Mouse (Mus musculus) lung, embryonic 14.5 days (tissue): ENCODE data around the gene Tmem109. TPM values are rescaled to one million over a fixed set of nuclear protein-coding genes. Genes with fewer than 3 reads are reported as not detected.

Experiments
- ATAC-seq: fragments of 200-750 bp; cut with Nextera tagmentation; 2 replicates; pipeline ENCODE4 v1.8.0; 2017; ENCODE audit warnings: mild to moderate bottlenecking, moderate TSS enrichment, moderate library complexity; ENCODE audit not compliant: insufficient read depth
- DNase-seq: peaks from one replicate; pipeline ENCODE4 v3.0.0-alpha.2; 2015
- H3K27ac ChIP-seq: fragments of 300-500 bp; sonication (generic); 2 replicates; pipeline ENCODE4 v1.5.1; 2014; ENCODE audit warnings: low read depth, mild to moderate bottlenecking, moderate library complexity
- H3K27me3 ChIP-seq: fragments of 300-500 bp; sonication (generic); 2 replicates; pipeline ENCODE4 v1.6.1; 2014; ENCODE audit warnings: low read length, control low read depth; ENCODE audit not compliant: insufficient read depth
- H3K36me3 ChIP-seq: fragments of 300-500 bp; sonication (generic); 2 replicates; pipeline ENCODE4 v1.6.1; 2014; ENCODE audit warnings: control low read depth; ENCODE audit not compliant: insufficient read depth
- H3K4me1 ChIP-seq: fragments of 300-500 bp; sonication (generic); 2 replicates; pipeline ENCODE4 v1.6.1; 2014; ENCODE audit warnings: antibody characterized with exemption, control low read depth; ENCODE audit not compliant: insufficient read depth
- H3K4me2 ChIP-seq: fragments of 300-500 bp; sonication (generic); 2 replicates; pipeline ENCODE4 v1.6.1; 2014; ENCODE audit warnings: mild to moderate bottlenecking
- H3K4me3 ChIP-seq: fragments of 300-500 bp; sonication (generic); 2 replicates; pipeline ENCODE4 v1.5.1; 2014; ENCODE audit warnings: low read depth, low read length
- H3K9ac ChIP-seq: fragments of 300-500 bp; sonication (generic); 2 replicates; pipeline ENCODE4 v1.6.1; 2014
- H3K9me3 ChIP-seq: fragments of 300-500 bp; sonication (generic); 2 replicates; pipeline ENCODE4 v1.6.1; 2016; ENCODE audit warnings: low read depth, low read length, control low read depth
- CTCF ChIP-seq: IDR thresholded peaks from 2 replicates; pipeline ENCODE4 v1.5.1; 2016; ENCODE audit warnings: antibody characterized with exemption, low read depth
- WGBS: fragments of 180-500 bp; shearing (Covaris S2); extraction: QIAGEN DNeasy Blood & Tissue Kit; methylation state at CpG from one replicate; pipeline ENCODE4 v1.1.7; 2014; 5-methylcytosine and 5-hydroxymethylcytosine counted together
- polyA plus RNA-seq: library from polyadenylated mRNA; unstranded; fragments of >200 nt; fragmentation: Nextera tagmentation; extraction: Ambion mirVana; gene quantifications from 2 replicates; pipeline ENCODE4 v1.2.1, GENCODE M21; 2014

The Tmem109 gene
- 120 and 122 TPM in 2 replicates for polyA plus RNA-seq

- H3K9me3 ChIP-seq, result peaks cover 8% of the 10 kb centered on the region; the same call in 1 of the 2 replicates
- peak within 1 kb of the TSS; percentile 65 for H3K4me3 ChIP-seq
- DNase-seq (peak; percentile 98), ATAC-seq (peak; percentile 92)
- peak within 1 kb of the TSS; percentile 64 for H3K9ac ChIP-seq
- no peaks in the 10 kb centered on the region for H3K4me1 ChIP-seq
- no peaks in the 10 kb centered on the region for H3K27me3 ChIP-seq
- under 1% methylated on average over 49 of the region's 49 CpGs for WGBS
- TF ChIP-seq CTCF, result peak; percentile 42
- peaks cover 18% of the 10 kb centered on the region for H3K36me3 ChIP-seq
- H3K27ac ChIP-seq, result peak within 1 kb of the TSS; percentile 97
- H3K4me2 ChIP-seq, result peak within 1 kb of the TSS; percentile 92
Measured at GRCm38 (mm10) chr19:10881426-10882154, at the start of gene Tmem109. Gene Tmem109 (minus strand): TSS chr19:10882001.

- DNase-seq (no peak), ATAC-seq (no peak)
- Histone ChIP-seq H3K9me3 (no peaks in the 10 kb centered on the region), H3K4me1 (no peaks in the 10 kb centered on the region), H3K27me3 (no peaks in the 10 kb centered on the region), H3K4me3 (no peak overlapping the region), H3K36me3 (no peaks in the 10 kb centered on the region), H3K9ac (no peak overlapping the region), H3K4me2 (no peak overlapping the region), H3K27ac (no peak overlapping the region)
- 64% methylated on average over 2 of the region's 2 CpGs for WGBS
- no peak for TF ChIP-seq CTCF
Measured at GRCm38 (mm10) chr19:10930641-10931040, 48.8 kb upstream of the Tmem109 start.

- Histone ChIP-seq H3K27me3 (no peaks in the 10 kb centered on the region), H3K4me2 (no peak overlapping the region), H3K9me3 (no peaks in the 10 kb centered on the region), H3K4me3 (no peak overlapping the region), H3K36me3 (no peaks in the 10 kb centered on the region), H3K9ac (no peak overlapping the region), H3K4me1 (no peaks in the 10 kb centered on the region), H3K27ac (no peak overlapping the region)
- ATAC-seq (no peak), DNase-seq (no peak)
- WGBS, result 50% methylated on average over 4 of the region's 4 CpGs
- TF ChIP-seq CTCF, result no peak
Measured at GRCm38 (mm10) chr19:10926666-10927065, 44.9 kb upstream of the Tmem109 start.

GRCm38 (mm10) chr19:10926123-10926621 is 44.4 kb upstream of the Tmem109 start:
- Histone ChIP-seq H3K9ac (no peak overlapping the region), H3K27ac (no peak overlapping the region), H3K4me3 (no peak overlapping the region), H3K27me3 (no peaks in the 10 kb centered on the region), H3K4me1 (no peaks in the 10 kb centered on the region), H3K36me3 (no peaks in the 10 kb centered on the region), H3K9me3 (no peaks in the 10 kb centered on the region), H3K4me2 (no peak overlapping the region)
- DNase-seq, result no peak
- no peak for ATAC-seq
- no peak for TF ChIP-seq CTCF
- 63% methylated on average over 6 of the region's 6 CpGs for WGBS

GRCm38 (mm10) chr19:10924220-10924619 is 42.4 kb upstream of the Tmem109 start:
- no peak overlapping the region for H3K4me2 ChIP-seq
- H3K9ac ChIP-seq, result no peak overlapping the region
- WGBS, result 31% methylated on average over 4 of the region's 4 CpGs
- ATAC-seq, result no peak
- H3K4me1 ChIP-seq, result no peaks in the 10 kb centered on the region
- no peak overlapping the region for H3K4me3 ChIP-seq
- no peaks in the 10 kb centered on the region for H3K36me3 ChIP-seq
- TF ChIP-seq CTCF, result no peak
- H3K27me3 ChIP-seq, result no peaks in the 10 kb centered on the region
- no peaks in the 10 kb centered on the region for H3K9me3 ChIP-seq
- DNase-seq, result no peak
- H3K27ac ChIP-seq, result no peak overlapping the region

- no peak for TF ChIP-seq CTCF
- H3K4me2 ChIP-seq, result no peak overlapping the region
- no peak for DNase-seq
- H3K4me3 ChIP-seq, result no peak overlapping the region
- WGBS, result 72% methylated on average over 3 of the region's 3 CpGs
- no peaks in the 10 kb centered on the region for H3K27me3 ChIP-seq
- H3K27ac ChIP-seq, result no peak overlapping the region
- H3K9ac ChIP-seq, result no peak overlapping the region
- no peaks in the 10 kb centered on the region for H3K4me1 ChIP-seq
- no peak for ATAC-seq
- H3K9me3 ChIP-seq, result no peaks in the 10 kb centered on the region
- H3K36me3 ChIP-seq, result no peaks in the 10 kb centered on the region
Measured at GRCm38 (mm10) chr19:10921058-10921457, 39.3 kb upstream of the Tmem109 start.

GRCm38 (mm10) chr19:10920532-10920931 is 38.7 kb upstream of the Tmem109 start, which contains the start of gene Zp1:
Gene Zp1 (minus strand): TSS chr19:10920632.
- WGBS, result 64% methylated on average over 2 of the region's 2 CpGs
- H3K27ac ChIP-seq, result no peak within 1 kb of the TSS
- DNase-seq (no peak), ATAC-seq (no peak)
- no peaks in the 10 kb centered on the region for H3K9me3 ChIP-seq
- H3K27me3 ChIP-seq, result no peaks in the 10 kb centered on the region
- no peak within 1 kb of the TSS for H3K4me3 ChIP-seq
- H3K4me1 ChIP-seq, result no peaks in the 10 kb centered on the region
- H3K4me2 ChIP-seq, result no peak within 1 kb of the TSS
- no peak for TF ChIP-seq CTCF
- no peak within 1 kb of the TSS for H3K9ac ChIP-seq
- H3K36me3 ChIP-seq, result no peaks in the 10 kb centered on the region
